Mouse (Mus musculus): ENCODE measurements around the gene Gm9887. TPM values are rescaled to one million over a fixed set of nuclear protein-coding genes. Genes with fewer than 3 reads are reported as not detected.
"Not testable (repeated sequence)": the region's sequence is repeated elsewhere in the genome, so short reads cannot be mapped to it uniquely, and the experiment has no call there.

Gene Gm9887
- polyA plus RNA-seq, 1 experiment: 6.5 TPM

GRCm38 (mm10) chr12:69382880-69383279 is 10.6 kb upstream of the Gm9887 start:
- no peak for TF ChIP-seq CTCF (IDR thresholded peaks at IDR 0.05; ENCODE audit: control insufficient read depth, insufficient read depth, insufficient read length)
- TF ChIP-seq CEBPB (IDR thresholded peaks at IDR 0.05; ENCODE audit: low read depth): no peak
- TF ChIP-seq MYOG (IDR thresholded peaks at IDR 0.05; ENCODE audit: control insufficient read depth, extremely low read depth, insufficient read length): no peak
- TF ChIP-seq USF1 (IDR thresholded peaks at IDR 0.05; ENCODE audit: low read depth): no peak
- TF ChIP-seq FOSL1 (IDR thresholded peaks at IDR 0.05; ENCODE audit: insufficient read depth, low read length, poor library complexity, severe bottlenecking): no peak
- TF ChIP-seq MAX (IDR thresholded peaks at IDR 0.05): no peak
- no peak for TF ChIP-seq MYOD1 (IDR thresholded peaks at IDR 0.05; ENCODE audit: control insufficient read depth, insufficient read length, low read depth)
- Histone ChIP-seq H3ac (ENCODE audit: control insufficient read depth, insufficient read length, low read depth) (no peak overlapping the region), H3K36me3 (ENCODE audit: control insufficient read depth, insufficient read depth) (peaks cover 27% of the 10 kb centered on the region), H3K79me3 (ENCODE audit: low read depth) (peaks cover 19% of the 10 kb centered on the region), H3K27me3 (ENCODE audit: control insufficient read depth, insufficient read depth, insufficient read length) (no peaks in the 10 kb centered on the region), H3K4me3 (ENCODE audit: insufficient read depth, poor library complexity, severe bottlenecking) (no peak overlapping the region), H3K79me2 (ENCODE audit: control insufficient read depth, insufficient read depth) (peaks cover 33% of the 10 kb centered on the region)

GRCm38 (mm10) chr12:69378558-69379454 is 6.5 kb upstream of the Gm9887 start:
- TF ChIP-seq MAX (IDR thresholded peaks at IDR 0.05) (no peak), USF1 (IDR thresholded peaks at IDR 0.05; ENCODE audit: low read depth) (no peak), FOSL1 (IDR thresholded peaks at IDR 0.05; ENCODE audit: insufficient read depth, low read length, poor library complexity, severe bottlenecking) (no peak), CEBPB (IDR thresholded peaks at IDR 0.05; ENCODE audit: low read depth) (no peak), MYOD1 (IDR thresholded peaks at IDR 0.05; ENCODE audit: control insufficient read depth, insufficient read length, low read depth) (no peak), MYOG (IDR thresholded peaks at IDR 0.05; ENCODE audit: control insufficient read depth, extremely low read depth, insufficient read length) (no peak), CTCF (IDR thresholded peaks at IDR 0.05; ENCODE audit: control insufficient read depth, insufficient read depth, insufficient read length) (no peak)
- H3K36me3 ChIP-seq (ENCODE audit: control insufficient read depth, insufficient read depth): peaks cover 68% of the 10 kb centered on the region
- peaks cover 57% of the 10 kb centered on the region for H3K79me3 ChIP-seq (ENCODE audit: low read depth)
- peaks cover 68% of the 10 kb centered on the region for H3K79me2 ChIP-seq (ENCODE audit: control insufficient read depth, insufficient read depth)
- no peak overlapping the region for H3ac ChIP-seq (ENCODE audit: control insufficient read depth, insufficient read length, low read depth)
- H3K4me3 ChIP-seq (ENCODE audit: insufficient read depth, poor library complexity, severe bottlenecking): no peak overlapping the region
- no peaks in the 10 kb centered on the region for H3K27me3 ChIP-seq (ENCODE audit: control insufficient read depth, insufficient read depth, insufficient read length)

DNA sequence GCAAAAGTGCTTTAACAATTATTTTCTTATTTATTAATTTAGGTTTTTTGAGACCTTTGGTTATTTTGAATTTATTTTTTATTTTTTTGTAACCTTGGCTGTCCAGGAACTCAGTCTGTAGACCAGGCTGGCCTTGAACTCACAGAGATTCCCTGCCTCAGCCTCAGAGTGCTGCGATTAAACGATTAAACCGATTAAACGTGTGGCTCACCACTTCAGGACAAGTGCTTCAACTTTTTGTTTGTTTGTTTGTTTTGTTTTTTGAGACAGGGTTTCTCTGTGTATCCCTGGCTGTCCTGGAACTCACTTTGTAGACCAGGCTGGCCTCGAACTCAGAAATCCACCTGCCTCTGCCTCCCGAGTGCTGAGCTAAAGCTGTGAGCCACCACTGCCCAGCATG is 5.4 kb upstream of the Gm9887 start:
- not testable (repeated sequence) for H3K4me3 ChIP-seq (ENCODE audit: insufficient read depth, poor library complexity, severe bottlenecking); H3ac ChIP-seq (ENCODE audit: control insufficient read depth, insufficient read length, low read depth); H3K27me3 ChIP-seq (ENCODE audit: control insufficient read depth, insufficient read depth, insufficient read length)
- peaks cover 69% of the 10 kb centered on the region for H3K79me3 ChIP-seq (ENCODE audit: low read depth)
- peaks cover 78% of the 10 kb centered on the region for H3K36me3 ChIP-seq (ENCODE audit: control insufficient read depth, insufficient read depth)
- peaks cover 78% of the 10 kb centered on the region for H3K79me2 ChIP-seq (ENCODE audit: control insufficient read depth, insufficient read depth)

- Histone ChIP-seq H3K4me3 (ENCODE audit: insufficient read depth, poor library complexity, severe bottlenecking) (no peak overlapping the region), H3K36me3 (ENCODE audit: control insufficient read depth, insufficient read depth) (peaks cover 78% of the 10 kb centered on the region), H3K27me3 (ENCODE audit: control insufficient read depth, insufficient read depth, insufficient read length) (no peaks in the 10 kb centered on the region), H3ac (ENCODE audit: control insufficient read depth, insufficient read length, low read depth) (no peak overlapping the region), H3K79me2 (ENCODE audit: control insufficient read depth, insufficient read depth) (peaks cover 83% of the 10 kb centered on the region), H3K79me3 (ENCODE audit: low read depth) (peaks cover 71% of the 10 kb centered on the region)
- TF ChIP-seq FOSL1 (IDR thresholded peaks at IDR 0.05; ENCODE audit: insufficient read depth, low read length, poor library complexity, severe bottlenecking) (no peak), MYOD1 (IDR thresholded peaks at IDR 0.05; ENCODE audit: control insufficient read depth, insufficient read length, low read depth) (no peak), MYOG (IDR thresholded peaks at IDR 0.05; ENCODE audit: control insufficient read depth, extremely low read depth, insufficient read length) (no peak), CEBPB (IDR thresholded peaks at IDR 0.05; ENCODE audit: low read depth) (no peak), USF1 (IDR thresholded peaks at IDR 0.05; ENCODE audit: low read depth) (no peak), MAX (IDR thresholded peaks at IDR 0.05) (no peak), CTCF (IDR thresholded peaks at IDR 0.05; ENCODE audit: control insufficient read depth, insufficient read depth, insufficient read length) (no peak)
Measured at GRCm38 (mm10) chr12:69377188-69377587, 4.9 kb upstream of the Gm9887 start.

DNA sequence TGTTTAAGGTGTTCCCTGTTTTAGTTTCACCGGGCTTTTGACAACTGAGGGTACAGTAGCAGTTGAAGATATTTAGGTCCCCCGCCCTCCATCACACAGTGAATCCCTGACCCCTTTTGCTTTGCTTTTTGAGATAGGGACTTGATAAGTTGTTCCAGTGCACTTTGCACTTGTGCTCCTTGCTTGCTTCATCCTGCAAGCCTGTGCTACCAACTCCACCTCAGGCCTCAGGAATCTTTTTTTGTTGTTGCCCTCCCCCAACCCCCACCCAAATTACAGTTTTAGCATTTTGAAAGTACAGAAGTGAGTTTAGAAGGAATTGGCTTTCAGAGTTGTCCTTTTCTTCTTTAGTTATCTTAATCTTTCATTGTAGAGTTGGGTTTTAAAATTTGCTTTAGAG is 3.9 kb upstream of the Gm9887 start:
- Histone ChIP-seq H3ac (ENCODE audit: control insufficient read depth, insufficient read length, low read depth) (no peak overlapping the region), H3K27me3 (ENCODE audit: control insufficient read depth, insufficient read depth, insufficient read length) (no peaks in the 10 kb centered on the region), H3K79me2 (ENCODE audit: control insufficient read depth, insufficient read depth) (peaks cover 86% of the 10 kb centered on the region), H3K36me3 (ENCODE audit: control insufficient read depth, insufficient read depth) (peaks cover 68% of the 10 kb centered on the region), H3K79me3 (ENCODE audit: low read depth) (peaks cover 71% of the 10 kb centered on the region), H3K4me3 (ENCODE audit: insufficient read depth, poor library complexity, severe bottlenecking) (no peak overlapping the region)
- TF ChIP-seq USF1 (IDR thresholded peaks at IDR 0.05; ENCODE audit: low read depth): no peak
- TF ChIP-seq MYOD1 (IDR thresholded peaks at IDR 0.05; ENCODE audit: control insufficient read depth, insufficient read length, low read depth): no peak
- no peak for TF ChIP-seq MYOG (IDR thresholded peaks at IDR 0.05; ENCODE audit: control insufficient read depth, extremely low read depth, insufficient read length)
- no peak for TF ChIP-seq CTCF (IDR thresholded peaks at IDR 0.05; ENCODE audit: control insufficient read depth, insufficient read depth, insufficient read length)
- TF ChIP-seq MAX (IDR thresholded peaks at IDR 0.05): no peak
- TF ChIP-seq CEBPB (IDR thresholded peaks at IDR 0.05; ENCODE audit: low read depth): no peak
- no peak for TF ChIP-seq FOSL1 (IDR thresholded peaks at IDR 0.05; ENCODE audit: insufficient read depth, low read length, poor library complexity, severe bottlenecking)
